Mouse (Mus musculus) hindbrain, embryonic 12.5 days (tissue): ENCODE measurements at regions not wholly inside any gene's neighbourhood (a gene's known extent, or its start where the extent isn't known, plus 50 kb on each side); places are given as distances from the start of the nearest gene placed in this dataset.

Source experiments
- ATAC-seq: fragments of 200-750 bp; cut with Nextera tagmentation; 2 replicates; pipeline ENCODE4 v1.8.0; 2017; ENCODE audit warnings: moderate TSS enrichment; ENCODE audit not compliant: low FRiP score
- H3K27ac ChIP-seq: fragments of 300-500 bp; sonication (generic); 2 replicates; pipeline ENCODE4 v1.5.1; 2016; ENCODE audit warnings: mild to moderate bottlenecking
- H3K27me3 ChIP-seq: fragments of 300-500 bp; sonication (generic); 2 replicates; pipeline ENCODE4 v1.6.1; 2016; ENCODE audit warnings: mild to moderate bottlenecking
- H3K36me3 ChIP-seq: fragments of 300-500 bp; sonication (generic); 2 replicates; pipeline ENCODE4 v1.6.1; 2016; ENCODE audit warnings: mild to moderate bottlenecking
- H3K4me1 ChIP-seq: fragments of 300-500 bp; sonication (generic); 2 replicates; pipeline ENCODE4 v1.6.1; 2016
- H3K4me2 ChIP-seq: fragments of 300-500 bp; sonication (generic); replicated peaks from 2 replicates; pipeline ENCODE4 v1.6.1; 2016; ENCODE audit warnings: mild to moderate bottlenecking
- H3K4me3 ChIP-seq: fragments of 300-500 bp; sonication (generic); 2 replicates; pipeline ENCODE4 v1.5.1; 2016; ENCODE audit warnings: mild to moderate bottlenecking
- H3K9ac ChIP-seq: fragments of 300-500 bp; sonication (generic); 2 replicates; pipeline ENCODE4 v1.6.1; 2016; ENCODE audit warnings: mild to moderate bottlenecking, moderate library complexity
- H3K9me3 ChIP-seq: fragments of 300-500 bp; sonication (generic); replicated peaks from 2 replicates; pipeline ENCODE4 v1.6.1; 2016; ENCODE audit warnings: mild to moderate bottlenecking
- WGBS: fragments of 180-500 bp; shearing (Covaris S2); methylation state at CpG from one replicate; pipeline ENCODE4 v1.1.7; 2016; 5-methylcytosine and 5-hydroxymethylcytosine counted together

DNA sequence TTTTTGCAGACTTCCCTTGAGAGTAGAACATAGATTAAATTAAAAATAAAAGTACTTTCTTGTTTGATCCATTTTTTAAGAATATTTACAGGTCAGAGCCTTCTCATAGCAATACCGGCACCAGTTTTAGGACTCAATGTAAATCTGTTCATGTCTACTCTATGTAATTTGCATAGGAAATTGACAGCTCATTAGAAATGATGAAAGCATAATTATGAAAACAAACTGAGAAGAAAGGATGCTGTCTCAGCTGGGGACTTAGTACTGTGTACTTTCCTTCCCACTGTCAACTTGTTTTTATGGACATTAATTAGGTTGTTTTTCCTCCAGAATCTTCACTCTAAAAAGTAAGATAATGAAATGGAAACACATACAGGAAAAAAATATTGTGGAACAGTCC lies 3344.8 kb upstream of the Gm6569 start:
- 82% methylated on average over 1 of the region's 1 CpGs for WGBS
- Histone ChIP-seq H3K9ac (no peak overlapping the region), H3K36me3 (no peaks in the 10 kb centered on the region), H3K4me2 (no peak overlapping the region), H3K27me3 (no peaks in the 10 kb centered on the region), H3K4me1 (no peaks in the 10 kb centered on the region), H3K9me3 (no peaks in the 10 kb centered on the region), H3K4me3 (no peak overlapping the region), H3K27ac (no peak overlapping the region)
- ATAC-seq: no peak

DNA sequence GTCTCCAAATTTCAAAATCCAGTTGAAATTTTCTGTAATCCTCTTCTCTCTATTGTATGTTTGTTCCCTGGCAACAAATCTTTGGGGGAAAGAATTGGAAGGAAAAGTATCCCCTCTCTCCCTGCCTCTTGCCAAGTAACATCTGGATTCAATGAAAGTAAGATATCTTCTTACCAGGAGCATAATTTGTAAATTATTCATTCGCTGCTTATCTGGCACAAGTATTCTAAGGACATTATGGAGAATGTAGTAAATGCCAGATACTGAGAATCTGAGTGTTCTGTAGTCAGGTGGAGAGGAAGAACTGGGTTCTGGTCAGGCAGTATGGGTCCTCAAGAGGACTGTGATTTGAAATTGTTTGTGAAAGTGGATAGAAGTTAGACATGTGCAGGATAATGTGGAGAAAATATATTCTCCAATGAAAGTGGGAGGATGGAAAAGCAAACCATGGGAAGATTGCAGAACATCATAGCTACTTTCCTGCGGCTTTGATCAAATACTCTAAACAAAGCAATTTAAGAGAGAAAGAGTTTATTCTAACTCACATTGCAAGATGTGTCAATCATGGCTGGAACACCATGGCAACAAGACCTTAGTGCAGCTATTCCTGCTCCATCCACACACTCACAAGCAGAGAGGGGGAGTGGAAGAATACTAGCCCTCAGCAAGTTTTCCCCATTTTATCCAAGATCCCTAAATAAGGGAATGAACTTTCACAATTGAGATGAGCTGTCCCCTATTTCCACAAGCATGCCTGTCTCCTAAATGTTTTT lies 3327.1 kb upstream of the Gm6569 start:
- Histone ChIP-seq H3K9ac (no peak overlapping the region), H3K36me3 (no peaks in the 10 kb centered on the region), H3K27me3 (no peaks in the 10 kb centered on the region), H3K9me3 (no peaks in the 10 kb centered on the region), H3K4me2 (no peak overlapping the region), H3K27ac (no peak overlapping the region), H3K4me1 (no peaks in the 10 kb centered on the region), H3K4me3 (no peak overlapping the region)
- 73% methylated on average over 2 of the region's 2 CpGs for WGBS
- ATAC-seq: no peak

DNA sequence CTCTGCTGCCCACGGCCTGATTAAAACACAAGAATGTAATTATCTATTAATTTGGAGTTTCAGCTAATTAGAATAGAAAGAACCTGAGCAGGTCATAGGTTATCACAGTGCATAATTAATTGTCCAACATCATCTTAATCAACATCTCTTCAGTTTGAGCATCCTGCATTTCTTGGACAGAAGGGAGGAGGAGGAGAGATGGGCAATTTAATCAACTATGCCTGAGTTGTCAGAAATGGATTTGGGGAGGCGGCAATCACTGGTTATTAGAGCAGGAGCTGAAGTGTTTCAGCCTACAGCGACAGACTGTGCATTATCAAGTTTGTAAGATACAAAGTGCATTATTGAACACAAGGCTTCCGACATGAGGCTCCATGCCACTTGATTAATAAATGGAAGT lies 3313.8 kb upstream of the Gm6569 start:
- Histone ChIP-seq H3K4me3 (no peak overlapping the region), H3K27me3 (no peaks in the 10 kb centered on the region), H3K9ac (no peak overlapping the region), H3K9me3 (no peaks in the 10 kb centered on the region), H3K36me3 (no peaks in the 10 kb centered on the region), H3K4me2 (no peak overlapping the region), H3K4me1 (no peaks in the 10 kb centered on the region), H3K27ac (no peak overlapping the region)
- 63% methylated on average over 4 of the region's 4 CpGs for WGBS
- ATAC-seq: no peak

DNA sequence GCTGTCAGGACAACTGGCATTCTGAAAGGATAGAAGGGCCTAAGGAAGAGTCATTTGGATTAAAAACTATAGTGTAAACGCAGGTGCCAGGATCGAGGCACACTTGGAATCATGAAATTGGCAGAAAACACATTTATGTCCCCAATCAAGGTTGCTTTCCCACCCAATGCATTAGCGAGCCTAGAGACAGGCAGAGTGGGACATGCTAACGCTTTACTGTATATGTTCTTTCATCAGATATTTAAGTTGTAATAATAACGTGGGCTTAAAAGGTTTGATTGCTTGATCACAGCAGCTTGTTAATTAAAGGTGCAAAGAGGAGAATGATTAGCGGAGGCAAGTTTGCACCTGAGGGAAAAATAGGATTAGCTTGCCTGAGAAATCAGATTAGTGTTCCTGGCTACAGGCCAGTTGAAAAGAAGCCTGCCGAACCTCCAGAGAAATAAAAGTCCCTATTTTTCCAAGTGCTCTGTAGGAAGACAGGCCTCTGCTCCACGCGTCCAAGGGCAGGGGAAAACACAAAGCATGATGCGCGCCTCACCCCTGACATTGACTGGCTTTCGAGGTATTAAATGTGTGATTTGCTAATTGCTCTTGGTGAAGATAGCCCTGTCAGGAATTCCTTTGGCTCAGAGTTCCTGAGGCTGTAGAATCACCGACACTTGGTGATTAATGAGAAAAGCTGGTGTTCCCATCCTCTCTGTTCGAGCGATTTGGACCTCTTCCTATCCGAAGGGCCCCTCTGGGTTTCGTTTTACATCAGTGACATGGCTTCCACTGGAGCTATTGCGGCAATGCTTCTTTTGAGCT lies 3279.4 kb upstream of the Gm6569 start:
- WGBS: 49% methylated on average over 18 of the region's 18 CpGs
- Histone ChIP-seq H3K4me1 (peaks cover 9% of the 10 kb centered on the region; the same call in 1 of the 2 replicates), H3K36me3 (no peaks in the 10 kb centered on the region), H3K9me3 (no peaks in the 10 kb centered on the region), H3K9ac (no peak overlapping the region), H3K27ac (0 out of 2 replicates have a peak overlapping the region, but pooled peaks have one; percentile 44), H3K4me2 (no peak overlapping the region), H3K27me3 (no peaks in the 10 kb centered on the region), H3K4me3 (no peak overlapping the region)
- ATAC-seq: no peak; the same call in 1 of the 2 replicates

DNA sequence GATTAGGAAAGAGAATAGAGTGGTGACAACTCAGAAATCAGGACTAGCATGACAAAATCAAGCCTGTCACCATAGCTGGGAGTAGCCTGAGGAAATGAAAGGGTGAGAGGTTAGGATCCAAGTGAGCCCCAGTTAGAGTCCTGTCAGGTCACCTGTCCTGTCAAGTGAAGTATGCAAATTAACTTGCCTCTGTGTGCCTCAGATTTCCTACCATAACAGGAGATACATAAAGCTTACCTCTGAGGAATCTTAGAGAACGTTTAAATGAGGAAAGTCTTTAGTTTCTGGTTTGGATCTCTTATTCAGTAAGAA lies 3278.8 kb upstream of the Gm6569 start:
- H3K27ac ChIP-seq: 0 out of 2 replicates have a peak overlapping the region, but pooled peaks have one; percentile 44
- no peaks in the 10 kb centered on the region for H3K9me3 ChIP-seq
- WGBS: 68% methylated on average over 1 of the region's 1 CpGs
- H3K4me2 ChIP-seq: no peak overlapping the region
- peaks cover 9% of the 10 kb centered on the region; the same call in 1 of the 2 replicates for H3K4me1 ChIP-seq
- no peak overlapping the region for H3K4me3 ChIP-seq
- H3K27me3 ChIP-seq: no peaks in the 10 kb centered on the region
- no peaks in the 10 kb centered on the region for H3K36me3 ChIP-seq
- no peak for ATAC-seq
- no peak overlapping the region for H3K9ac ChIP-seq

DNA sequence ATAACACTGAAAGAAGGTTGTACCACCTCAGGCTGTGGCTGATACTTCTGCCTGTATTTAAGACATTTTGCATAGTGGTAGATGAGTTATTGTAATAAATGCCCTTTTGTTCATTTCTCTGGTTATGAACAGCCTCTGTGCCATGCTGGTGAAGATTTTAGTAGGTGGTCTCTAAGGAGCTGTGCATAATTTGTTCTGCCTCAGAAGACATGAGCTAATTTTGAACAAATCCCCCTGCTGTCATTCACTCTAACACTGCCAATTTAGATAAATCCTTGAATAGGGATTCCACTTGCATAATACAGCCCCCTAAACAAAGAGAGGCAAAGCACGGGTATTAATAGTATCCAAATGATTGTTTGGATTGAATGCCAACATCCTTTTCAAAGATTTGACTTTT lies 3240.1 kb upstream of the Gm6569 start:
- 31% methylated on average over 1 of the region's 1 CpGs for WGBS
- no peaks in the 10 kb centered on the region for H3K4me1 ChIP-seq
- H3K4me2 ChIP-seq: no peak overlapping the region
- no peak overlapping the region for H3K9ac ChIP-seq
- H3K9me3 ChIP-seq: no peaks in the 10 kb centered on the region
- H3K36me3 ChIP-seq: no peaks in the 10 kb centered on the region
- H3K27me3 ChIP-seq: no peaks in the 10 kb centered on the region
- H3K27ac ChIP-seq: no peak overlapping the region
- ATAC-seq: peak; percentile 63
- no peak overlapping the region for H3K4me3 ChIP-seq

DNA sequence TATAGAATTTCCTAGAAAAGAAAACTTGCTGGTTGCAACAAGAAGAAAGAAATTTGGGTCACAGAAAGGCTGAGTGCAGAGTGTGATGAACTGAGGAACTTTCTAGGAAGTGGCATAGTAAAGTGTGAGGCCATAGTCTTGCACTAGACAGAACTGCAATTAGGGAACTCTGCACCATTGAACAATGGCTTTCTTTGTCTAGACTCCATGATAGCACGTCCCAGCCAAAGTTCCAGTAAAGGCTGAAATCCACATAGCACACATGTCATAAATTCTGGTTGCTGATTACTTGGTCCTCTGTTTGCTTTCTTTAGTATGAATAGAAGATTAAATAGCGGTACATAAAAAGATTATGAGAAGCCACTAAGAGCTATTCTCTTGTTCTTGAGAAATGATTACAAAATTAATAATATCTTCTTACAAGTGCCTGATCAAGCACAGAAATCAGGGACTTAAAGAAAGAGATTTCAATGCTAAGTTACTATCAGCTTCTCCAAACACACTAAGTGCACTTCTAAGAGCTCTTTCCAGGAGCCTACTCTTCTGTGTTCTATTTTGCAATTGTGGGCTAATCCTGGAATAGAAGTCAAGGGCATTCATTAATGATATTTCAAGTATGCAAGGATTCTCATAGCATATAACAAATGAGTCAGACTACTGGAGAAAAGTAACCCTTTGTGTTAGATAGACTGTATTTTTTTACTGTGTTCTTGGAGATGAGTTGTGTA lies 3233.4 kb upstream of the Gm6569 start:
- Histone ChIP-seq H3K36me3 (no peaks in the 10 kb centered on the region), H3K9me3 (no peaks in the 10 kb centered on the region), H3K27ac (no peak overlapping the region), H3K4me2 (no peak overlapping the region), H3K4me3 (no peak overlapping the region), H3K4me1 (no peaks in the 10 kb centered on the region), H3K27me3 (no peaks in the 10 kb centered on the region), H3K9ac (no peak overlapping the region)
- 57% methylated on average over 2 of the region's 2 CpGs for WGBS
- no peak for ATAC-seq

DNA sequence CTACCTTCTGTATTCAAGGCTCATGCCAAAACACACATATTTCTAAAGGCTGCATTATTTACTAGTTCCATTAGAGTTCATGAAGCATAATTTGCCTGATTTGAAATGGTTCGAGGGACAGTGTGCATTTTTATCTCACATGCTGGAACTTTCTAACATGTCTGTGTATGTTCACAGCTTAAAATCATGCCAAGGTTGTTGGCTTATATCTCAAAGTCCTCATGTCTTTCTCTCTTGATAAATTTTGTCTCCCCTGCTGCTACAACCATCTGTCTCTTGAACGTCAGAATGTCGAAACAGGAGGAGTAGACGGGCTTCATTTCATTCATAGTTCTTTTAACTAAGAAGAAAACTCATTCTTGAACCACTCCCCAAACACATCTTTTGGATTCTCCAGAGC lies 3229.1 kb upstream of the Gm6569 start:
- Histone ChIP-seq H3K9ac (no peak overlapping the region), H3K27ac (no peak overlapping the region), H3K9me3 (no peaks in the 10 kb centered on the region), H3K4me2 (no peak overlapping the region), H3K4me3 (no peak overlapping the region), H3K27me3 (no peaks in the 10 kb centered on the region), H3K4me1 (no peaks in the 10 kb centered on the region), H3K36me3 (no peaks in the 10 kb centered on the region)
- ATAC-seq: no peak
- WGBS: 87% methylated on average over 4 of the region's 4 CpGs

DNA sequence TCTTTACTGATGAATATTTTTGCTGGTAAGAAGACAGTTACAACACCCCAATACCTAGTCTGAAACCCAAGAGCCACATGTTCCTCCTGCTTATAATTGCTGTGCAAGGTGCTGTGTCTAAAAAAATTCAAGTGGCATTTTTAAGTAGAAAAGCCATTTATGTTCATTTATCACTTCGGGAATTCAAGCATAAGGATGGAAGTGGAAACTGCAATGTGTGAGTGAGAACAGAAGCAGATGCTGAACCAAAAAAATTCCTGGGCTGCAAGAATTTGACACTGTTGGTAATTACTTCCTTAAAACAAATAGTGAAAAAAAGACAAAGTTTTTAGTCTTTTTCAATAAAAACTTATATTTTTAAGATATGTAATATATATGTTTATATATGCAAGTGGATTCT lies 3227.5 kb upstream of the Gm6569 start:
- Histone ChIP-seq H3K4me1 (no peaks in the 10 kb centered on the region), H3K27me3 (no peaks in the 10 kb centered on the region), H3K27ac (no peak overlapping the region), H3K9ac (no peak overlapping the region), H3K4me3 (no peak overlapping the region), H3K9me3 (no peaks in the 10 kb centered on the region), H3K36me3 (no peaks in the 10 kb centered on the region), H3K4me2 (no peak overlapping the region)
- ATAC-seq: no peak
- 88% methylated on average over 1 of the region's 1 CpGs for WGBS

DNA sequence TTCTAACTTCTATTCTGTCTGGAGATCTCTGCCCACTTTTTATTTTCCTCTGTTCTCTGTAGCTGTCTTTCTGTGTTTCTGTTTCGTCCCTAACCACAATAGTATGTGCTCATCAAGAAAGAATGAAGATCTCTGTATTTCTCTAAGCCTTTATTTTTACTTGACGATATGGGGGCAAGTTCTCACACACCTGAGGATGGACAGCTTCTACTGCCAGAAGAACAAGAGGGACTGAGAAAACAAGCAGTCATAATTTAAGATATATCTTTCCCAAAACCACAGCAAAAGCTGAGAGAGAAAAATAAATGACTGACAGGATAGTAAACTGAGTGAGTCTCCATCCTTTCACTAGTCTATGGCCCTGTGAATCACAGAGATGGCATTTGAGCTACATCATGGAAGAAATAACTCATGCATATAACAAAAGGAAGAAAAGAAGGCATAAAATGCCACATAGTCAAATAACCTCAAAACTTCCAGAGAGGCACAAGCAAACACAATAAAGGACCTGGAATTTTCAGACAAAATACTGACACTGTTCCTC lies 3216.2 kb upstream of the Gm6569 start:
- no peaks in the 10 kb centered on the region for H3K27me3 ChIP-seq
- no peak overlapping the region for H3K9ac ChIP-seq
- no peak overlapping the region for H3K4me3 ChIP-seq
- ATAC-seq: no peak
- H3K4me2 ChIP-seq: no peak overlapping the region
- WGBS: 79% methylated on average over 2 of the region's 2 CpGs
- no peaks in the 10 kb centered on the region for H3K36me3 ChIP-seq
- H3K4me1 ChIP-seq: no peaks in the 10 kb centered on the region
- H3K9me3 ChIP-seq: no peaks in the 10 kb centered on the region
- H3K27ac ChIP-seq: no peak overlapping the region

DNA sequence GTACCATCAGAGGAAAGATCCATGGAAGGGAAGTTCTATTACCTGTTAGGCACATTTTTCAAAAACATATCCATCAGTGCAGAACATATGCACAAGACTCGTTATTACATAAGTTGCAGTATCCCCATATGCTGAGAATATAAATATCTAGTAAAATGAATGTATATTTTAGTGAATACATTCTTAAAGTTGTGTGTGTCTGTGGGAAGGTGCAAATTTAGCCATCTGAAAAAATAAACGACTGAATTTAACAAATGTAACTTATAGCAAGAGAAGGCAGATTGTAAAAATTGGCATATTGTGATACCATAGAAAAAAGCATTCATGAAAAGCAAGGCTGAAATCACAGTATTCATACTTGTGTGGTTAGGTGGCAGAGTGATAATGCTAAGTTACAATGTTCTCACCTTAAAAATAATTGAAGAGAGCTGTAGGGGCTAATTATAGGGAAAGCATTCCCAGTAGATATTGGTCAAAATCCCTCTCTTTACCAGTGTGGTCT lies 3193.3 kb upstream of the Gm6569 start:
- no peaks in the 10 kb centered on the region for H3K4me1 ChIP-seq
- 73% methylated on average over 2 of the region's 2 CpGs for WGBS
- H3K4me2 ChIP-seq: no peak overlapping the region
- no peaks in the 10 kb centered on the region for H3K27me3 ChIP-seq
- H3K4me3 ChIP-seq: no peak overlapping the region
- no peak for ATAC-seq
- no peaks in the 10 kb centered on the region for H3K36me3 ChIP-seq
- H3K9ac ChIP-seq: no peak overlapping the region
- no peak overlapping the region for H3K27ac ChIP-seq
- H3K9me3 ChIP-seq: no peaks in the 10 kb centered on the region
